Mouse (Mus musculus) subcutaneous adipose tissue, adult 2 months (tissue): ENCODE results near the gene Sox8. TPM values are rescaled to one million over a fixed set of nuclear protein-coding genes. Genes with fewer than 3 reads are reported as not detected.

Experiments
- polyA plus RNA-seq: library from polyadenylated mRNA; depleted of rRNA; stranded (reverse); fragments of >200 nt; gene quantifications from 2 replicates; pipeline ENCODE4 v1.2.3, GENCODE M21; 2012; ENCODE audit warnings: low replicate concordance; rRNA removed

Sox8 gene
- 0.64 and 1.4 TPM in 2 replicates for polyA plus RNA-seq

GRCm38 (mm10) chr17:25570648-25571452 lies at the start of gene Sox8:
TSS of gene Sox8 (minus strand) at chr17:25570686.

GRCm38 (mm10) chr17:25578920-25579319 lies 8.4 kb upstream of the Sox8 start, which contains the start of gene Lmf1:
TSS of gene Lmf1 (plus strand) at chr17:25579085.

Other genes with a start within 250 kb of the Sox8 start
- gene Tpsab1, start 225.1 kb downstream of the Sox8 start, polyA plus RNA-seq: 0.64 and 1.0 TPM in 2 replicates
- gene Tpsb2, start 204.4 kb downstream of the Sox8 start, polyA plus RNA-seq: 2.8 and 25.6 TPM in 2 replicates
- gene Tpsg1, start 201.4 kb downstream of the Sox8 start, polyA plus RNA-seq: 0.39 TPM in 1 of 2 replicates, not detected in the other
- 1.9 and 28.2 TPM in 2 replicates for gene Cacna1h, start 136.9 kb downstream of the Sox8 start, polyA plus RNA-seq
- gene Tekt4, start 116.1 kb downstream of the Sox8 start, polyA plus RNA-seq: 0.13 TPM in 1 of 2 replicates, not detected in the other
- not detected in 2 replicates for gene Sstr5, start 73.4 kb downstream of the Sox8 start, polyA plus RNA-seq
- gene Lmf1, start 8.4 kb upstream of the Sox8 start, polyA plus RNA-seq: 29.3 and 35.8 TPM in 2 replicates
- gene Gng13, start 146.5 kb upstream of the Sox8 start, polyA plus RNA-seq: not detected in 2 replicates
- 3.0 and 8.4 TPM in 2 replicates for gene Chtf18, start 156.7 kb upstream of the Sox8 start, polyA plus RNA-seq
- gene Rpusd1, start 157.0 kb upstream of the Sox8 start, polyA plus RNA-seq: 33.3 and 43.5 TPM in 2 replicates
- gene Mslnl, start 165.4 kb upstream of the Sox8 start, polyA plus RNA-seq: 0.26 and 0.95 TPM in 2 replicates
- 18.0 and 39.1 TPM in 2 replicates for gene Msln, start 183.7 kb upstream of the Sox8 start, polyA plus RNA-seq
- 30.7 and 33.1 TPM in 2 replicates for gene Narfl, start 203.1 kb upstream of the Sox8 start, polyA plus RNA-seq
- 33.7 and 63.5 TPM in 2 replicates for gene Haghl, start 215.0 kb upstream of the Sox8 start, polyA plus RNA-seq
- 0.13 TPM in 1 of 2 replicates, not detected in the other for gene Ccdc78, start 215.9 kb upstream of the Sox8 start, polyA plus RNA-seq
- 100 and 103 TPM in 2 replicates for gene Fam173a, start 222.2 kb upstream of the Sox8 start, polyA plus RNA-seq
- not detected in 2 replicates for gene AC134908.4, start 225.0 kb upstream of the Sox8 start, polyA plus RNA-seq
- gene Metrn, start 226.4 kb upstream of the Sox8 start, polyA plus RNA-seq: 31.8 and 52.1 TPM in 2 replicates
- gene Fbxl16, start 238.4 kb upstream of the Sox8 start, polyA plus RNA-seq: 1.3 and 10.1 TPM in 2 replicates